Mouse (Mus musculus) heart, embryonic 15.5 days (tissue): ENCODE data around the gene Ccdc73. TPM values are rescaled to one million over a fixed set of nuclear protein-coding genes. Genes with fewer than 3 reads are reported as not detected.
A peak's percentile ranks its signal among the peaks of the same experiment; 100 is the strongest.
"Not testable (repeated sequence)": the region's sequence is repeated elsewhere in the genome, so short reads cannot be mapped to it uniquely, and the experiment has no call there.

Experiments
- ATAC-seq: fragments of 200-750 bp; cut with Nextera tagmentation; replicated peaks from 2 replicates; pipeline ENCODE4 v1.8.0; 2017; ENCODE audit warnings: low read depth, moderate TSS enrichment; ENCODE audit not compliant: insufficient number of reproducible peaks, insufficient read depth, low FRiP score
- H3K27ac ChIP-seq: fragments of 300-500 bp; sonication (generic); 2 replicates; pipeline ENCODE4 v1.5.1; 2015; ENCODE audit warnings: mild to moderate bottlenecking, inconsistent platforms
- H3K27me3 ChIP-seq: fragments of 300-500 bp; sonication (generic); 2 replicates; pipeline ENCODE4 v1.6.1; 2015; ENCODE audit warnings: inconsistent platforms
- H3K36me3 ChIP-seq: fragments of 300-500 bp; sonication (generic); 2 replicates; pipeline ENCODE4 v1.6.1; 2015; ENCODE audit warnings: mild to moderate bottlenecking, inconsistent platforms
- H3K4me1 ChIP-seq: fragments of 300-500 bp; sonication (generic); replicated peaks from 2 replicates; pipeline ENCODE4 v1.6.1; 2015; ENCODE audit warnings: inconsistent platforms
- H3K4me2 ChIP-seq: fragments of 300-500 bp; sonication (generic); 2 replicates; pipeline ENCODE4 v1.6.1; 2015; ENCODE audit warnings: inconsistent platforms, mild to moderate bottlenecking, moderate library complexity
- H3K4me3 ChIP-seq: fragments of 300-500 bp; sonication (generic); 2 replicates; pipeline ENCODE4 v1.5.1; 2015; ENCODE audit warnings: mild to moderate bottlenecking, inconsistent platforms
- H3K9ac ChIP-seq: fragments of 300-500 bp; sonication (generic); 2 replicates; pipeline ENCODE4 v1.6.1; 2015; ENCODE audit warnings: mild to moderate bottlenecking, inconsistent platforms
- H3K9me3 ChIP-seq: fragments of 300-500 bp; sonication (generic); replicated peaks from 2 replicates; pipeline ENCODE4 v1.6.1; 2016; ENCODE audit warnings: inconsistent platforms
- WGBS: fragments of 180-500 bp; shearing (Covaris S2); methylation state at CpG from one replicate; pipeline ENCODE4 v1.1.7; 2015; ENCODE audit warnings: mixed read lengths; 5-methylcytosine and 5-hydroxymethylcytosine counted together
- polyA plus RNA-seq: library from polyadenylated mRNA; unstranded; fragments of >200 nt; fragmentation: Nextera tagmentation; extraction: Ambion mirVana; gene quantifications from 2 replicates; pipeline ENCODE4 v1.2.1, GENCODE M21; 2015

Ccdc73 gene
- polyA plus RNA-seq, 1 experiment from 2014 or later: 9.0 TPM

DNA sequence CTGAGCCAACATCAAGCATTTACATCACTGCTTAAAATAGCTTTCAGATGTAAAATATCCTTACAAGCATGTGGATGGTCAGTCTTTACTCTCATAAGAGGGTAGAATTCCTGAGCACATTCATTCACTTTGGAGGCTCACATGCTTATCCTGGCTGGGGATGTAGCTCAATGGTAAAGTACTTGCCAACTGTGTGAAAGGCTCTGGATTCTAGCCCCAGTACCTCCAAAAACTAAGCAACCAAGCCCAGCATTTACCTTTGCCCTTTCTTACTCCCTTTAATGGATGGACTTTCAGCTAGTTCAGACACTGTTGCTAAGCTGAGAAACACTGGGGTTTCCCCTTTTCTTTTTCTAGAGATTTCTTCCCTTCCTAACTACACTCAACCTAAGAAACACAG is 139.6 kb downstream of the Ccdc73 start:
- Histone ChIP-seq H3K9me3 (no peaks in the 10 kb centered on the region), H3K4me3 (no peak overlapping the region), H3K27me3 (no peaks in the 10 kb centered on the region), H3K4me1 (no peaks in the 10 kb centered on the region), H3K9ac (no peak overlapping the region), H3K27ac (no peak overlapping the region), H3K36me3 (peaks cover 82% of the 10 kb centered on the region), H3K4me2 (no peak overlapping the region)
- ATAC-seq: no peak

DNA sequence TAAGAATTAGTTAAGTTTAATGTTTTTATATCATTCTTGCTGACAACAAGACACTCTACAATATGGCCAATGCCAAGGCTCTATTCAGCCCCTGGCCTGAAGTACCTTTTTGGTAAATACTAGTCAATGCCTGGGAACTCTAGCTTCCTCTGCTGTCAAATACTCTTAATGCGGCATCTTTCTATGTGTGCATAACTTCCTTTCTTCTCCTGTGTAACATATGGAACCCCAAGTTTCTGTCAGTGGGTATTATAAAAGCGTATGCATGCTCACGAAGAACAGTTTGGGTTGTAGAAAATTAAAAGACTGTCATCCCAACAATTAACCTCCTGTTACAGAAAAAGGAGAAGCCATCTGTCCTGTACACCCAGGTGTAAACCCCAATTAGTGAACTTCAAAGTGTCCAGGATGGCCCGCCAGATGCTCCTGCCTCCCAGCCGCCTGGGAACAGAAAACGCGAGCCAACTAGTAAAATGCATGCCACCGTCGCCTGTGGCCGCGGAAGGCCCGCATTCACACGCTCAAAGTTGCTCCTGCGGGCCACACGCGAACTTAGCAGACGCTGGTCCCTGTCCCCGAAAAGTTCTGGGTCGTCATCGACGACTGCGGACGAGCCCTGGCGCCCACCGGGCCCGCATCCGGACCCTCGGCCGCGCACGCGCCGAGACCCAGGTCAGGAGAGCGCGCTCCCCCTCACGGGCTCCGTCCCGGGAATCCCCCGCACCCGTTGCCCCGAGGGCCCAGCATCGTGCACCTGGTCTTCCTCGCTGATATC is 148.8 kb downstream of the Ccdc73 start:
- H3K27ac ChIP-seq: peak overlapping the region; percentile 73
- peaks cover 24% of the 10 kb centered on the region for H3K36me3 ChIP-seq
- H3K9ac ChIP-seq: peak overlapping the region; percentile 88
- H3K4me3 ChIP-seq: peak overlapping the region; percentile 90
- WGBS: under 1% methylated on average over 43 of the region's 43 CpGs
- H3K9me3 ChIP-seq: no peaks in the 10 kb centered on the region
- no peaks in the 10 kb centered on the region for H3K27me3 ChIP-seq
- peak overlapping the region; percentile 68 for H3K4me2 ChIP-seq
- peaks cover 11% of the 10 kb centered on the region for H3K4me1 ChIP-seq
- ATAC-seq: peak; percentile 50

DNA sequence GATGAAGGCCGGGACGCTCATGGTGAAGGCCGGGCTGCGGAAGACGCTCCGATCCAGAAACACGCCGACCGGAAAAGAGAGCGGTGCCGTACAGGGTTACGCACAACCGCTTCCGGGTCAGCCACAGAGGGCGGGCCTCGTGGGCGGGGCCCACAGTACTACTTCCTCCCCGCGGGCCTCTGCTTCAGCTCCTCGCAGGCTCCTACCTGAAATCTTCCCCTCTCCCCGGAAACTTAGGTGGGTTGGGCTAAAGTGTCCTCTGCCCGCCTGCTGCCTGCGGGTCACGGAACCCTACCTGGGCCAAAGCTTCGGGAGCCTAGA is 149.3 kb downstream of the Ccdc73 start, which contains the start of gene Eif3m:
TSS of gene Eif3m (minus strand) at position 114 of the 321 bp plus-strand sequence.
- Histone ChIP-seq H3K9ac (peak within 1 kb of the TSS; percentile 88), H3K4me2 (peak within 1 kb of the TSS; percentile 68), H3K36me3 (peaks cover 19% of the 10 kb centered on the region), H3K4me1 (peaks cover 11% of the 10 kb centered on the region), H3K27ac (peak within 1 kb of the TSS; percentile 73), H3K27me3 (no peaks in the 10 kb centered on the region), H3K4me3 (peak within 1 kb of the TSS; percentile 90), H3K9me3 (no peaks in the 10 kb centered on the region)
- ATAC-seq: peak; percentile 99
- WGBS: 0% methylated on average over 25 of the region's 25 CpGs

DNA sequence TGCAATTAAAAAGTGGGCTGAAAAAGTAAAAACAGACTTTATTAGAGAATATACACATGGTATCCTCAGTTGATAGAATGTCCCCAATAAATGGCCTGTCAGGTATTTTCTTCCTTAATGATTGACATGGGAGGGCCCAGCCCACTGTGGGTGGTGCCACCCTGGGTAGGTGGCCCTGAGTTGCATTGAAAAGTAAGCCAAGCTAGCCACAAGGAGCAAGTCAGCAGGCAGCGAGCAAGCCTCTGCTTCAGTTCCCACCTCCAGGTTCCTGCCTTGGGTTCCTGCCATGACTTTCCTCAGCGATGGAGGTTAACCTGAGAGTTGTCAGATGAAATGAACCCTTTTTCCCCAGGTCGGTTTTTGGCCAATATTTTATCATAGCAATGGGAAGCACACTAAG is 150.2 kb downstream of the Ccdc73 start:
- no peak overlapping the region for H3K27ac ChIP-seq
- no peak overlapping the region for H3K4me3 ChIP-seq
- H3K36me3 ChIP-seq: peaks cover 12% of the 10 kb centered on the region
- 79% methylated on average over 3 of the region's 3 CpGs for WGBS
- H3K4me2 ChIP-seq: no peak overlapping the region
- no peak for ATAC-seq
- H3K9me3 ChIP-seq: no peaks in the 10 kb centered on the region
- H3K9ac ChIP-seq: no peak overlapping the region
- no peaks in the 10 kb centered on the region for H3K27me3 ChIP-seq
- peaks cover 12% of the 10 kb centered on the region for H3K4me1 ChIP-seq

DNA sequence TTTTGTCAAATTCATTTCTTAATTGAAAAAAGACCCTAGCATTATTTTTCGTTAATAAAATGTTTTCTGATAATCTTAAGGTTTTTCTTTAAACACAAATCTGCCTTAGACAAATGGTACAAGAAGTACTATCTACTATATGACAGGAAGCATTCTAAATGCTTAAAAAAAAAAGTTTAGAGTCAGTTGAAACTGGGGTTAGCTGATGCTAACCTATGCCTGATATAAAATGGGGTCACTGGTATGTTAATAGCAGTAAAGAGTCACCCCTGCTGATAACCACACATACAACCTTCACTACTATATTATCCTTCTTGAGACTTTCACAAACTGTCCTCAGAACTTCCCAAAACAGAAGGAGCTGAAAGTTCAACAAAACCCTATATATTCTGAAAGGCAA is 151.9 kb downstream of the Ccdc73 start:
- ATAC-seq: no peak
- Histone ChIP-seq H3K4me3 (no peak overlapping the region), H3K4me2 (no peak overlapping the region), H3K9ac (no peak overlapping the region), H3K4me1 (peaks cover 16% of the 10 kb centered on the region), H3K27ac (no peak overlapping the region), H3K36me3 (no peaks in the 10 kb centered on the region), H3K9me3 (no peaks in the 10 kb centered on the region), H3K27me3 (no peaks in the 10 kb centered on the region)
- WGBS: 86% methylated on average over 1 of the region's 1 CpGs

DNA sequence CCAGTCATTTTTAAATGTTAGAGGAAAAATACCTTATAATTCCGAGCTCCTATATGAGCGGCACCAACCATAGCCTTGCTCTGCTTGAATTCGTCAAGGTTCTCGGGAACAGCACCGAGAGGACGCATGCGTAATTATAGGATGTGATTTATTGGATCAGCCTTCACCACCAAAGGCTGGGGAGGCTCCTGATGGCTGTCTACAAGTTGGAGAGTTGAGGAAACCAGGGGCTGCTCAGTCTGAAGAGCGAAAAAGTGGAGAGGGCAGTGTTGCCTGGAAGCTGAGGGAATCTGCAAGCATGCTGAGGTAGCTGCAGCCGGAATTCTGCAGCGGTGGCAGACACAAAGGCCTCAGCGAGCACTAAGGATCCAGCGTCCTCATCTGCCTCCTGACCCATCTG is 153.7 kb downstream of the Ccdc73 start:
- Histone ChIP-seq H3K9ac (no peak overlapping the region), H3K4me3 (no peak overlapping the region), H3K27ac (no peak overlapping the region), H3K27me3 (no peaks in the 10 kb centered on the region), H3K4me2 (no peak overlapping the region), H3K9me3 (no peaks in the 10 kb centered on the region), H3K4me1 (peaks cover 9% of the 10 kb centered on the region; the same call in 1 of the 2 replicates), H3K36me3 (no peaks in the 10 kb centered on the region)
- ATAC-seq: no peak
- WGBS: 73% methylated on average over 12 of the region's 12 CpGs

DNA sequence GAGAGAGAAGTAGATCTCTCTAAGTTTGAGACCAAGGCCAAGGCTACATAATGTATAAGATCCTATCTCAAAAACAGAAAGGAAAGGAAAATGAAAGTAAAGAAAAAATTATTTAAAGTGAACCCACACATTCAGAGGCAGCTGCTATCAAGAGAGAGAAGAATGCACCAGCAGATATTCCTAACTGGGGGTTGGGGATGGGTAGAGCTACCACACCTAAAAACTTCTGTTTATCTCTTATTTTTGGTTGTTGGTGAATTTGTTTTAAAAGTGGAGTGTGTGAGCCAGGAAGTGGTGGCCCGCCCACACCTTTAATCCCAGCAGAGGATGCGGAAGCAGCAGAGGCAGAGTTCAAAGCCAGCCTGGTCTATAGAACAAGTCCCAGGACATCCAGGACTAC is 154.2 kb downstream of the Ccdc73 start:
- H3K36me3 ChIP-seq: no peaks in the 10 kb centered on the region
- H3K9me3 ChIP-seq: no peaks in the 10 kb centered on the region
- H3K27ac ChIP-seq: no peak overlapping the region
- WGBS: 86% methylated on average over 2 of the region's 2 CpGs
- no peaks in the 10 kb centered on the region for H3K27me3 ChIP-seq
- no peak overlapping the region for H3K4me3 ChIP-seq
- no peak overlapping the region for H3K9ac ChIP-seq
- peaks cover 9% of the 10 kb centered on the region; the same call in 1 of the 2 replicates for H3K4me1 ChIP-seq
- H3K4me2 ChIP-seq: no peak overlapping the region
- ATAC-seq: no peak

DNA sequence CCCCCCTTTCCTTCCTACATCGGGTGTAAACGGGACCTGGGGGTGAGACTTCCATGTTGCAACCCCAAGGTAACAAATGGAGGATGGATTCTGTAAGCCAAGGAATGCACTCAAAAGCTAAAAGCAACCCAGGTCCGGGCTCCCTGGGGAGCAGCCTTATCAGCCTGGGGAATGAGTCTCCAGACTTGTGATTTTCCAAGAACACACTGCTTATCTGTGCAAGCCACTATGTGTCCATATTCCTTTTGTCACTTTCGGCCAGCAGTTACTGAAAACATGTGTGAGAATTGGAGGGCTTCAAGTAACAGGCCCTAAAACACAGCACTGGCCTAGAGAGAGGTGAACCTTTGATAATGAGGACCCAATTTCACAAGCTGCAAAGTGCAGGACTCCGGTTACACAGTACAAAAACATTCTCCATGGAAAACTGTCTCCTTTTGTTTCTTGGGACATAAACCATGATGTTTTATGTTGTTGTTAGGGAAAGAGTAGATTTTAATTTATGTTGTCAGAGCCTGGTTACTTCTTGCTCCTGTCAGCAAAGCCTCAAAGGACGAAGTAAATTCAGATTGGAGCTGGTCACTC is 155.5 kb downstream of the Ccdc73 start:
- 36% methylated on average over 6 of the region's 6 CpGs for WGBS
- no peak overlapping the region for H3K9ac ChIP-seq
- ATAC-seq: no peak; the same call in 1 of the 2 replicates
- peaks cover 5% of the 10 kb centered on the region; the same call in 1 of the 2 replicates for H3K4me1 ChIP-seq
- no peaks in the 10 kb centered on the region for H3K36me3 ChIP-seq
- H3K27ac ChIP-seq: no peak overlapping the region
- no peak overlapping the region for H3K4me2 ChIP-seq
- H3K27me3 ChIP-seq: no peaks in the 10 kb centered on the region
- no peaks in the 10 kb centered on the region for H3K9me3 ChIP-seq
- no peak overlapping the region for H3K4me3 ChIP-seq

DNA sequence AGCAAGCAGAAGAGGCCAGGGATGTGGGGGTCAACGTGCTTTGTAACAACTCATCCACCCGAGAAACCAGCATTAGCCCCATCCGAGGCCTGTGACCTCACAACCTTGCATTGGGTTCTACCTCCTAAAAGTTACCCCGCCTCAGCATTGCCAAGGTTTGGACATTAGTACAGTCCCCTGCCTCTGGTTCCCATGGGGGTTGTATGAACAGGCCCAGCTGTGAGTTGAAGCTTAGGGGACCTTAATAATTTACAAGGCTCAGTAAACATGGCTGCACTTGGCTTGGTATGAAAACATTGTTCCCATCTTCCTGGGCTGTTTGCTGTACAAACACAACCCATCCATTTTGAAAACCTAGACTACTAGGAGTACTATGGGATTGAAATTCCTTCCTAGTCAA is 156.2 kb downstream of the Ccdc73 start:
- no peak overlapping the region for H3K27ac ChIP-seq
- 76% methylated on average over 4 of the region's 4 CpGs for WGBS
- peaks cover 7% of the 10 kb centered on the region; the same call in 1 of the 2 replicates for H3K4me1 ChIP-seq

DNA sequence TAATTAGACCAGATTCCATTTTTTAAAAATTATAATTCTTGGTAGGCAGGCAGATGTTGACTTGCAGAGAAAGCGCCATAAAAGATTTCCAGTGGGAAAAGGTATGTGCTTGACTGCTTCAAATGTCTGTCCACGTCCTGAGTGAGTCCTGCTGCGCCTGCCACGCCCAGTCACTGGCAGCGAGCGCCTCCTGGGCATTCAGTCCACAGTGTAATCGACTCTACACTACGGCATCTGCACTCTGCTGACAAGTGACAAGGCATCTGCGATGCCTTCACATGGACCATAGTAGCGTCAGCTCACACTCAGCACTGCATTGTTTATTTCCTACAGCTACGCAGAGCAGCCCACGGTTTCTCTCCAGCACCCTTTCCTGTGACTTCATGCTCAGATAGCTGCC is 158.0 kb downstream of the Ccdc73 start:
- H3K4me2 ChIP-seq, H3K36me3 ChIP-seq, H3K27ac ChIP-seq, H3K4me1 ChIP-seq, H3K9me3 ChIP-seq, H3K27me3 ChIP-seq, H3K9ac ChIP-seq, H3K4me3 ChIP-seq, ATAC-seq: not testable (repeated sequence)
- WGBS: 45% methylated on average over 12 of the region's 12 CpGs

More for the DNA sequence above, 156.2 kb downstream of the Ccdc73 start:
- no peak for ATAC-seq
- no peak overlapping the region for H3K4me3 ChIP-seq
- H3K36me3 ChIP-seq: no peaks in the 10 kb centered on the region
- no peaks in the 10 kb centered on the region for H3K9me3 ChIP-seq
- no peak overlapping the region for H3K4me2 ChIP-seq
- no peaks in the 10 kb centered on the region for H3K27me3 ChIP-seq
- no peak overlapping the region for H3K9ac ChIP-seq

DNA sequence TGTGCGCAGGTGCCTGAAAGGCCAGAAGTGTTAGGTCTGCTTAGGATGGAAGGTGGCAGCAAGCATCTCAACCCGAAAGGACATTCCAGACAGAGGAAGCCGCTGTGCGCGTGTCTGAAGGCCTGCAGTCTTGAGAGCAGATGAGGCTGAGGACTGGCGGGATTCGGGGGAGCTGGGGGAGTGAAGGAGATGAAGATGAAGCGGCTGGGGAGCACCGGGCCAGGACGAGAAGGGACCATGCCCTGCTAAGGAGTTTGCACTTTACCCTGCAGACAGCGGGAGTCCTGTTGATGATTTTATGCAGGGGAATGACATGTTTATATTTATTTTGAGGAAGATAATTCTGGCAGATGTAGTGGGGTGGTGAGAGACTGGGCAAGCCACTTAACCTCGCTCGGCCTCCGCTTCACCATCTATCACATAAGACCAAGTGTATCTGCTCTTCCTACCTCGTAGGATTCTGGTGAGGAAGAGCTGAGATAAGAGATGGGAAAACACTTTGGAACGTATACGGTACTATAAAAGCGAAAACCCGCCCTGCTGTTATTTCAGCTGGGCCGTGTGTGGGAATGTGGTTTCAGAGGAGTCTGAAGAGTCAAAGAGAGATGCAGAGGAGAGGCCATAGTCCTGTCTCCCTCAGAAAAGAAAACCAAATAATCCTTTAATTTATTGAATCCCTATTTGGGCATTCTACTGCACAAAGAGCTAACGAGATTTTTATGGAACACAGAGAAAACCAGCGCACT is 159.5 kb downstream of the Ccdc73 start:
- H3K4me2 ChIP-seq: no peak overlapping the region
- no peaks in the 10 kb centered on the region for H3K36me3 ChIP-seq
- 60% methylated on average over 22 of the region's 22 CpGs for WGBS
- peaks cover 10% of the 10 kb centered on the region; the same call in 1 of the 2 replicates for H3K4me1 ChIP-seq
- no peaks in the 10 kb centered on the region for H3K27me3 ChIP-seq
- ATAC-seq: no peak
- H3K9me3 ChIP-seq: no peaks in the 10 kb centered on the region
- no peak overlapping the region for H3K9ac ChIP-seq
- H3K4me3 ChIP-seq: no peak overlapping the region
- H3K27ac ChIP-seq: no peak overlapping the region
